Mouse (Mus musculus) limb, embryonic 14.5 days (tissue): ENCODE results near the gene Pdhx. TPM values are rescaled to one million over a fixed set of nuclear protein-coding genes. Genes with fewer than 3 reads are reported as not detected.

Experiments used
- ATAC-seq: fragments of 200-750 bp; cut with Nextera tagmentation; 2 replicates; pipeline ENCODE4 v1.8.0; 2017; ENCODE audit warnings: low read depth, moderate number of reproducible peaks, moderate TSS enrichment; ENCODE audit not compliant: low FRiP score
- DNase-seq: peaks from one replicate; pipeline ENCODE4 v3.0.0-alpha.2; 2015; ENCODE audit warnings: low spot score
- H3K27ac ChIP-seq: fragments of 300-500 bp; sonication (generic); replicated peaks from 2 replicates; pipeline ENCODE4 v1.5.1; 2014; ENCODE audit warnings: low read depth, mild to moderate bottlenecking, low read length, moderate library complexity, mixed read lengths
- H3K27me3 ChIP-seq: fragments of 300-500 bp; sonication (generic); 2 replicates; pipeline ENCODE4 v1.6.1; 2014; ENCODE audit warnings: low read length, mixed read lengths; ENCODE audit not compliant: control insufficient read depth, insufficient read depth
- H3K36me3 ChIP-seq: fragments of 300-500 bp; sonication (generic); 2 replicates; pipeline ENCODE4 v1.6.1; 2014; ENCODE audit warnings: mild to moderate bottlenecking, low read length, moderate library complexity, mixed read lengths; ENCODE audit not compliant: control insufficient read depth, insufficient read depth
- H3K4me1 ChIP-seq: fragments of 300-500 bp; sonication (generic); 2 replicates; pipeline ENCODE4 v1.6.1; 2014; ENCODE audit warnings: antibody characterized with exemption, low read length, mixed read lengths; ENCODE audit not compliant: control insufficient read depth, insufficient read depth
- H3K4me2 ChIP-seq: fragments of 300-500 bp; sonication (generic); replicated peaks from 2 replicates; pipeline ENCODE4 v1.6.1; 2014; ENCODE audit warnings: low read depth, mild to moderate bottlenecking, low read length, moderate library complexity; ENCODE audit not compliant: severe bottlenecking
- H3K4me3 ChIP-seq: fragments of 300-500 bp; sonication (generic); replicated peaks from 2 replicates; pipeline ENCODE4 v1.5.1; 2014; ENCODE audit warnings: low read length
- H3K9ac ChIP-seq: fragments of 300-500 bp; sonication (generic); 2 replicates; pipeline ENCODE4 v1.6.1; 2014; ENCODE audit warnings: mild to moderate bottlenecking, low read depth, low read length, moderate library complexity; ENCODE audit not compliant: severe bottlenecking
- H3K9me3 ChIP-seq: fragments of 300-500 bp; sonication (generic); 2 replicates; pipeline ENCODE4 v1.6.1; 2016; ENCODE audit warnings: low read length; ENCODE audit not compliant: control insufficient read depth
- POLR2A ChIP-seq: fragments of 200-500 bp; IDR thresholded peaks from 2 replicates; pipeline ENCODE4 v1.8.0; 2012; ENCODE audit warnings: inconsistent platforms, mild to moderate bottlenecking, moderate library complexity, borderline replicate concordance; ENCODE audit not compliant: insufficient read depth, insufficient read length; ENCODE audit errors: extremely low read depth
- polyA plus RNA-seq, 2 experiments: library from polyadenylated mRNA; depleted of rRNA in 1 of 2; stranded (reverse) in 1 of 2; unstranded in 1 of 2; fragments of >200 nt; fragmentation: Nextera tagmentation in 1 of 2; extraction: Ambion mirVana in 1 of 2; gene quantifications; 2 replicates each; pipeline versions ENCODE4 v1.2.1 to v1.2.3; 2012 to 2014

Pdhx gene
- polyA plus RNA-seq, 2 experiments = 32.1 to 33.2 TPM

DNA sequence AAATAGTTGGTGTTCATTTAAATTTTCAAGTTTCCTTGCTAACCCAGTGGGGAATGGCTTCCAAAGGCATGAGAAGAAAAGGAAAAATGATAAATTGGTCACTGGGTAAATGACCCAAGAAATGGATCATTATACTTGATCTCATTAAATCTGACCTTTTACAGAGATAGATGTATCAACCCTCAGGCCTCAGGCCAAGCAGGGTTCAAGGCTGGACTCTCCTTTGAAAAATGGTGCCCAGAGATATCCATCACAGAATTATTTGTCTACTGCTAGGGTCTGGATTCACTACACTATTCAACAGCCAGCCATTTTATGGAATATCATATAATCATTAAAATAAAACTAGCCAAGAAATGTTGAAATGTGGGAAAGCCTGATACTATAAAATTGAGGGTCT lies 101.4 kb downstream of the Pdhx start:
- DNase-seq (no peak), ATAC-seq (no peak)
- Histone ChIP-seq H3K27ac (no peak overlapping the region), H3K9me3 (no peaks in the 10 kb centered on the region), H3K4me1 (0 out of 2 replicates have a peak, but pooled peaks cover 3% of the 10 kb centered on the region), H3K4me3 (no peak overlapping the region), H3K9ac (no peak overlapping the region), H3K4me2 (no peak overlapping the region), H3K36me3 (no peaks in the 10 kb centered on the region), H3K27me3 (no peaks in the 10 kb centered on the region)
- TF ChIP-seq POLR2A = no peak

Other genes with a start within 250 kb of the Pdhx start
- gene Cd44, start 171.8 kb downstream of the Pdhx start, polyA plus RNA-seq (2012; rRNA removed) = 29.3 and 32.1 TPM in 2 replicates
- gene Cd44, start 171.8 kb downstream of the Pdhx start, polyA plus RNA-seq (2014; fragmentation: Nextera tagmentation; extraction: Ambion mirVana) = 39.5 and 46.3 TPM in 2 replicates
- 45.1 and 57.8 TPM in 2 replicates for gene Apip, start 162 bp upstream of the Pdhx start, polyA plus RNA-seq (2012; rRNA removed)
- 80.4 and 80.9 TPM in 2 replicates for gene Apip, start 162 bp upstream of the Pdhx start, polyA plus RNA-seq (2014; fragmentation: Nextera tagmentation; extraction: Ambion mirVana)
- gene Ehf, start 229.8 kb upstream of the Pdhx start, polyA plus RNA-seq (2012; rRNA removed) = 0.35 and 0.50 TPM in 2 replicates
- gene Ehf, start 229.8 kb upstream of the Pdhx start, polyA plus RNA-seq (2014; fragmentation: Nextera tagmentation; extraction: Ambion mirVana) = 0.30 and 0.58 TPM in 2 replicates